Mouse (Mus musculus): Measurements from ENCODE around the gene Rnft1. TPM values are rescaled to one million over a fixed set of nuclear protein-coding genes. Genes with fewer than 3 reads are reported as not detected.

Rnft1 gene
- total and polyA plus RNA-seq, 3 experiments = 34.9 to 49.7 (median 49.2) TPM

- no peaks in the 10 kb centered on the region for H3K27me3 ChIP-seq (replicated peaks)
- no peak overlapping the region for H3K4me2 ChIP-seq (ENCODE audit: insufficient read depth, low read depth, poor library complexity, severe bottlenecking)
- no peak overlapping the region for H3K9ac ChIP-seq (ENCODE audit: insufficient read depth, low read depth)
- no peak overlapping the region for H3K27ac ChIP-seq (ENCODE audit: insufficient read depth, low read depth)
- TF ChIP-seq RAD21 (IDR thresholded peaks at IDR 0.05; ENCODE audit: low read depth, low read length) (peak; percentile 22), KAT2A (IDR thresholded peaks at IDR 0.05; ENCODE audit: insufficient replicate concordance, low read length) (no peak), CTCF (conservative IDR thresholded peaks at IDR 0.05 in 1 of 2, IDR thresholded peaks at IDR 0.05 in 1 of 2; ENCODE audit: low read depth in 2 of 2, low read length in 2 of 2) (peak in 1 of 2 experiments; percentile 49; a peak in 2 of 4 replicates)
- DNase-seq (ENCODE audit: extremely low read depth) = peak; percentile 35
- peaks cover 6 to 25% of the 10 kb centered on the region in 2 experiments; a peak in 3 of 4 replicates for H3K4me1 ChIP-seq (ENCODE audit: control insufficient read depth in 1 of 2, insufficient read depth in 2 of 2)
- peaks cover 26% of the 10 kb centered on the region for H3K79me2 ChIP-seq (replicated peaks; ENCODE audit: control insufficient read depth, extremely low read depth, insufficient read depth, poor library complexity, severe bottlenecking)
- dilution Hi-C loops (cut with MboI; ENCODE audit: extremely low pct_ligation_motif_present, extremely low pct_unique_long_range_greater_than_20kb, low sequenced_read_pairs) (no loop called here), in situ Hi-C loops (cut with MboI; ENCODE audit: low pct_ligation_motif_present, low pct_unique_long_range_greater_than_20kb, low sequenced_read_pairs) (no loop called here)
- peaks cover 12 to 29% of the 10 kb centered on the region in 2 experiments for H3K36me3 ChIP-seq (replicated peaks in 1 of 2; ENCODE audit: control insufficient read depth in 1 of 2, insufficient read depth in 1 of 2, low read length in 1 of 2)
- no peak overlapping the region for H3K4me3 ChIP-seq (replicated peaks in 1 of 3; ENCODE audit: low read depth in 2 of 3, low read length in 2 of 3, poor library complexity in 1 of 3)
- H3K9me3 ChIP-seq (replicated peaks; ENCODE audit: low read length) = no peaks in the 10 kb centered on the region
Measured at GRCm38 (mm10) chr11:86547412-86547811, 63.0 kb downstream of the Rnft1 start.

Other genes starting within 250 kb of the Rnft1 start
- gene Ints2, start 227.1 kb upstream of the Rnft1 start, total RNA-seq (2012; rRNA removed) = 54.8 and 68.8 TPM in 2 replicates
- gene Ints2, start 227.1 kb upstream of the Rnft1 start, total RNA-seq (2014; rRNA removed) = 86.3 and 96.7 TPM in 2 replicates
- gene Ints2, start 227.1 kb upstream of the Rnft1 start, polyA plus RNA-seq (2012; ENCODE audit: insufficient read length, low read depth) = 44.4 and 58.8 TPM in 2 replicates
- gene Med13, start 127.1 kb upstream of the Rnft1 start, total RNA-seq (2012; rRNA removed) = 33.2 and 37.9 TPM in 2 replicates
- gene Med13, start 127.1 kb upstream of the Rnft1 start, total RNA-seq (2014; rRNA removed) = 40.9 and 47.6 TPM in 2 replicates
- gene Med13, start 127.1 kb upstream of the Rnft1 start, polyA plus RNA-seq (2012; ENCODE audit: insufficient read length, low read depth) = 31.6 and 41.5 TPM in 2 replicates
- gene Rps6kb1, start 60.1 kb downstream of the Rnft1 start, total RNA-seq (2012; rRNA removed) = 45.2 and 56.7 TPM in 2 replicates
- 76.9 and 79.9 TPM in 2 replicates for gene Rps6kb1, start 60.1 kb downstream of the Rnft1 start, total RNA-seq (2014; rRNA removed)
- 110 and 152 TPM in 2 replicates for gene Rps6kb1, start 60.1 kb downstream of the Rnft1 start, polyA plus RNA-seq (2012; ENCODE audit: insufficient read length, low read depth)
- 11.9 and 14.3 TPM in 2 replicates for gene Tubd1, start 60.3 kb downstream of the Rnft1 start, total RNA-seq (2012; rRNA removed)
- 9.7 and 9.8 TPM in 2 replicates for gene Tubd1, start 60.3 kb downstream of the Rnft1 start, total RNA-seq (2014; rRNA removed)
- 12.6 and 13.4 TPM in 2 replicates for gene Tubd1, start 60.3 kb downstream of the Rnft1 start, polyA plus RNA-seq (2012; ENCODE audit: insufficient read length, low read depth)
- 80.9 and 86.9 TPM in 2 replicates for gene Vmp1, start 199.2 kb downstream of the Rnft1 start, total RNA-seq (2012; rRNA removed)
- 209 and 231 TPM in 2 replicates for gene Vmp1, start 199.2 kb downstream of the Rnft1 start, total RNA-seq (2014; rRNA removed)
- 166 and 167 TPM in 2 replicates for gene Vmp1, start 199.2 kb downstream of the Rnft1 start, polyA plus RNA-seq (2012; ENCODE audit: insufficient read length, low read depth)
- 29.8 and 39.4 TPM in 2 replicates for gene Ptrh2, start 199.3 kb downstream of the Rnft1 start, total RNA-seq (2012; rRNA removed)
- gene Ptrh2, start 199.3 kb downstream of the Rnft1 start, total RNA-seq (2014; rRNA removed) = 34.7 and 40.9 TPM in 2 replicates
- 48.2 and 54.5 TPM in 2 replicates for gene Ptrh2, start 199.3 kb downstream of the Rnft1 start, polyA plus RNA-seq (2012; ENCODE audit: insufficient read length, low read depth)